Mouse (Mus musculus): ENCODE data around the gene Fam120a. TPM values are rescaled to one million over a fixed set of nuclear protein-coding genes. Genes with fewer than 3 reads are reported as not detected.

Fam120a gene
- total and polyA plus RNA-seq, 3 experiments, result 66.2 to 119 (median 82.7) TPM

GRCm38 (mm10) chr13:48858779-48859178, 109.0 kb downstream of the Fam120a start:
- Histone ChIP-seq H3K79me2 (ENCODE audit: control insufficient read depth, insufficient read depth, low read length, poor library complexity) (peaks cover 25% of the 10 kb centered on the region), H3K9me3 (replicated peaks; ENCODE audit: insufficient read depth, low read length) (no peaks in the 10 kb centered on the region), H3K27ac (ENCODE audit: control insufficient read depth, low read depth, low read length) (no peak overlapping the region), H3K36me3 (ENCODE audit: control insufficient read depth in 1 of 2, insufficient read depth in 2 of 2, low read length in 2 of 2) (peaks cover 0 to 7% of the 10 kb centered on the region in 2 experiments; a peak in 3 of 4 replicates), H3K4me3 (ENCODE audit: control insufficient read depth in 1 of 2, insufficient read depth in 1 of 2, low read depth in 2 of 2, low read length in 2 of 2) (no peak overlapping the region), H3K27me3 (ENCODE audit: control insufficient read depth in 1 of 2, insufficient read depth in 2 of 2, low read length in 2 of 2) (no peaks in the 10 kb centered on the region), H3K4me1 (ENCODE audit: control insufficient read depth in 1 of 2, insufficient read depth in 2 of 2, low read length in 2 of 2) (peaks cover 4 to 13% of the 10 kb centered on the region in 2 experiments; a peak in 3 of 4 replicates), H3K9ac (ENCODE audit: control insufficient read depth, low read depth, low read length, poor library complexity, severe bottlenecking) (no peak overlapping the region)
- TF ChIP-seq EP300 (IDR thresholded peaks at IDR 0.05; ENCODE audit: low read depth in 1 of 2, low read length in 2 of 2) (no peak), TAL1 (IDR thresholded peaks at IDR 0.05; ENCODE audit: low read length) (no peak), NELFE (IDR thresholded peaks at IDR 0.05; ENCODE audit: low read depth, low read length) (no peak), RCOR1 (IDR thresholded peaks at IDR 0.05; ENCODE audit: low read depth, low read length) (no peak), MXI1 (IDR thresholded peaks at IDR 0.05; ENCODE audit: low read depth, low read length) (no peak), ZMIZ1 (IDR thresholded peaks at IDR 0.05; ENCODE audit: low read depth, low read length) (no peak), KAT2A (conservative IDR thresholded peaks at IDR 0.05; ENCODE audit: low read depth, low read length) (no peak), POLR2A (IDR thresholded peaks at IDR 0.05; ENCODE audit: control insufficient read depth in 1 of 2, insufficient read depth in 1 of 2, low read depth in 1 of 2, low read length in 2 of 2, poor library complexity in 1 of 2) (no peak), CHD1 (IDR thresholded peaks at IDR 0.05; ENCODE audit: low read depth, low read length) (no peak)
- no peak for DNase-seq (ENCODE audit: low read depth, low spot score)

- peaks cover 8 to 10% of the 10 kb centered on the region in 2 experiments; a peak in 3 of 4 replicates for H3K4me1 ChIP-seq (ENCODE audit: control insufficient read depth in 1 of 2, insufficient read depth in 2 of 2, low read length in 2 of 2)
- H3K27me3 ChIP-seq (ENCODE audit: control insufficient read depth in 1 of 2, insufficient read depth in 2 of 2, low read length in 2 of 2), result no peaks in the 10 kb centered on the region
- H3K79me2 ChIP-seq (ENCODE audit: control insufficient read depth, insufficient read depth, low read length, poor library complexity), result peaks cover 19% of the 10 kb centered on the region
- no peak overlapping the region for H3K9ac ChIP-seq (ENCODE audit: control insufficient read depth, low read depth, low read length, poor library complexity, severe bottlenecking)
- H3K9me3 ChIP-seq (replicated peaks; ENCODE audit: insufficient read depth, low read length), result no peaks in the 10 kb centered on the region
- H3K4me3 ChIP-seq (ENCODE audit: control insufficient read depth in 1 of 2, insufficient read depth in 1 of 2, low read depth in 2 of 2, low read length in 2 of 2), result no peak overlapping the region
- H3K27ac ChIP-seq (ENCODE audit: control insufficient read depth, low read depth, low read length), result no peak overlapping the region
- H3K36me3 ChIP-seq (ENCODE audit: control insufficient read depth in 1 of 2, insufficient read depth in 2 of 2, low read length in 2 of 2), result peaks cover 0 to 13% of the 10 kb centered on the region in 2 experiments; a peak in 3 of 4 replicates
- DNase-seq (ENCODE audit: low read depth, low spot score), result no peak
- TF ChIP-seq UBTF (IDR thresholded peaks at IDR 0.05; ENCODE audit: borderline replicate concordance, insufficient read depth, low read depth, low read length), result no peak
- TF ChIP-seq HCFC1 (IDR thresholded peaks at IDR 0.05; ENCODE audit: low read depth, low read length), result no peak
- no peak for TF ChIP-seq ELF1 (IDR thresholded peaks at IDR 0.05; ENCODE audit: low read depth, low read length)
- no peak for TF ChIP-seq POLR2A (IDR thresholded peaks at IDR 0.05; ENCODE audit: control insufficient read depth in 1 of 2, insufficient read depth in 1 of 2, low read depth in 1 of 2, low read length in 2 of 2, poor library complexity in 1 of 2)
- TF ChIP-seq SMC3 (IDR thresholded peaks at IDR 0.05; ENCODE audit: low read depth, low read length), result no peak
- TF ChIP-seq RAD21 (IDR thresholded peaks at IDR 0.05; ENCODE audit: low read depth, low read length), result no peak
- no peak for TF ChIP-seq KAT2A (conservative IDR thresholded peaks at IDR 0.05; ENCODE audit: low read depth, low read length)
- no peak for TF ChIP-seq MAX (IDR thresholded peaks at IDR 0.05; ENCODE audit: low read length)
- no peak for TF ChIP-seq CHD1 (IDR thresholded peaks at IDR 0.05; ENCODE audit: low read depth, low read length)
Observed at GRCm38 (mm10) chr13:48858054-48858453, 109.8 kb downstream of the Fam120a start.

Measured in MEL (cell line).